Mouse (Mus musculus) MEL (cell line): ENCODE data around the gene Mapt. TPM values are rescaled to one million over a fixed set of nuclear protein-coding genes. Genes with fewer than 3 reads are reported as not detected.
A peak's percentile ranks its signal among the peaks of the same experiment; 100 is the strongest.

Experiments used
- DNase-seq: peaks from one replicate; pipeline ENCODE4 v3.0.0; 2011; ENCODE audit warnings: low read depth, low spot score
- H3K27ac ChIP-seq: 2 replicates; pipeline ENCODE4 v1.5.1; 2012; ENCODE audit warnings: low read depth, mild to moderate bottlenecking, control low read depth, low read length, moderate library complexity; ENCODE audit not compliant: control insufficient read depth
- H3K27me3 ChIP-seq, 2 experiments: fragments of 150-350 bp in 1 of 2; sonication (generic) in 1 of 2; 2 replicates each; pipeline ENCODE4 v1.6.1; 2012; ENCODE audit warnings: low read length in 2 of 2, mild to moderate bottlenecking in 2 of 2, improper control_type of control experiment in 1 of 2, moderate library complexity in 1 of 2; ENCODE audit not compliant: insufficient read depth in 2 of 2, control insufficient read depth in 1 of 2
- H3K36me3 ChIP-seq, 2 experiments: 2 replicates each; pipeline ENCODE4 v1.6.1; 2012 to 2014; ENCODE audit warnings: low read length in 2 of 2, improper control_type of control experiment in 1 of 2, inconsistent platforms in 1 of 2, mild to moderate bottlenecking in 1 of 2; ENCODE audit not compliant: insufficient read depth in 2 of 2, control insufficient read depth in 1 of 2
- H3K4me1 ChIP-seq, 2 experiments: fragments of 150-350 bp in 1 of 2; sonication (generic) in 1 of 2; 2 replicates each; pipeline ENCODE4 v1.6.1; 2012; ENCODE audit warnings: low read length in 2 of 2, improper control_type of control experiment in 1 of 2, mild to moderate bottlenecking in 1 of 2; ENCODE audit not compliant: insufficient read depth in 2 of 2, control insufficient read depth in 1 of 2
- H3K4me3 ChIP-seq, 2 experiments: fragments of 150-350 bp in 1 of 2; sonication (generic) in 1 of 2; 2 replicates each; pipeline ENCODE4 v1.5.1; 2012; ENCODE audit warnings: low read depth in 2 of 2, low read length in 2 of 2, mild to moderate bottlenecking in 2 of 2, moderate library complexity in 2 of 2, control low read depth in 1 of 2, improper control_type of control experiment in 1 of 2; ENCODE audit not compliant: control insufficient read depth in 1 of 2, insufficient read depth in 1 of 2
- H3K79me2 ChIP-seq: 2 replicates; pipeline ENCODE4 v1.6.1; 2012; ENCODE audit warnings: mild to moderate bottlenecking, low read length, moderate library complexity; ENCODE audit not compliant: control insufficient read depth, poor library complexity, insufficient read depth
- H3K9ac ChIP-seq: 2 replicates; pipeline ENCODE4 v1.6.1; 2012; ENCODE audit warnings: low read depth, mild to moderate bottlenecking, control low read depth, low read length, moderate library complexity; ENCODE audit not compliant: control insufficient read depth, poor library complexity, severe bottlenecking
- H3K9me3 ChIP-seq: fragments of 150-350 bp; sonication (generic); replicated peaks from 2 replicates; pipeline ENCODE4 v1.6.1; 2012; ENCODE audit warnings: mild to moderate bottlenecking, low read length, improper control_type of control experiment, moderate library complexity; ENCODE audit not compliant: insufficient read depth
- CHD1 ChIP-seq: IDR thresholded peaks from 2 replicates; pipeline ENCODE4 v1.6.1; 2012; ENCODE audit warnings: low read depth, mild to moderate bottlenecking, inconsistent platforms, low read length, improper control_type of control experiment
- EP300 ChIP-seq, 2 experiments: IDR thresholded peaks; 2 replicates each; pipeline ENCODE4 v1.6.1; 2011; ENCODE audit warnings: improper control_type of control experiment in 2 of 2, low read length in 2 of 2, low read depth in 1 of 2, mild to moderate bottlenecking in 1 of 2
- GABPA ChIP-seq: IDR thresholded peaks from 2 replicates; pipeline ENCODE4 v1.6.1; 2012; ENCODE audit warnings: low read depth, mild to moderate bottlenecking, inconsistent platforms, low read length, improper control_type of control experiment, moderate library complexity
- HCFC1 ChIP-seq: IDR thresholded peaks from 2 replicates; pipeline ENCODE4 v1.6.1; 2012; ENCODE audit warnings: low read depth, mild to moderate bottlenecking, inconsistent platforms, low read length, improper control_type of control experiment, moderate library complexity
- MAX ChIP-seq: IDR thresholded peaks from 2 replicates; pipeline ENCODE4 v1.6.1; 2011; ENCODE audit warnings: low read length, improper control_type of control experiment
- POLR2A ChIP-seq, 2 experiments: IDR thresholded peaks; 2 replicates each; pipeline ENCODE4 v1.6.1; 2011 to 2012; ENCODE audit warnings: low read length in 2 of 2, mild to moderate bottlenecking in 2 of 2, control low read depth in 1 of 2, improper control_type of control experiment in 1 of 2, low read depth in 1 of 2, moderate library complexity in 1 of 2; ENCODE audit not compliant: control insufficient read depth in 1 of 2, insufficient read depth in 1 of 2, poor library complexity in 1 of 2
- POLR2AphosphoS2 ChIP-seq: IDR thresholded peaks from 2 replicates; pipeline ENCODE4 v1.6.1; 2011; ENCODE audit warnings: low read length, improper control_type of control experiment
- POLR2AphosphoS5 ChIP-seq: IDR thresholded peaks from 2 replicates; pipeline ENCODE4 v1.6.1; 2012; ENCODE audit warnings: low read depth, borderline replicate concordance, mild to moderate bottlenecking, inconsistent platforms, low read length, moderate library complexity, mixed read lengths
- RCOR1 ChIP-seq: IDR thresholded peaks from 2 replicates; pipeline ENCODE4 v1.6.1; 2012; ENCODE audit warnings: low read depth, mild to moderate bottlenecking, inconsistent platforms, low read length, improper control_type of control experiment
- SIN3A ChIP-seq: IDR thresholded peaks from 2 replicates; pipeline ENCODE4 v1.6.1; 2012; ENCODE audit warnings: low read length, improper control_type of control experiment, inconsistent platforms
- TCF12 ChIP-seq: IDR thresholded peaks from 2 replicates; pipeline ENCODE4 v1.6.1; 2014; ENCODE audit warnings: low read depth, mild to moderate bottlenecking, inconsistent platforms, low read length, improper control_type of control experiment, moderate library complexity
- USF1 ChIP-seq: IDR thresholded peaks from 2 replicates; pipeline ENCODE4 v1.6.1; 2014; ENCODE audit warnings: low read depth, mild to moderate bottlenecking, inconsistent platforms, low read length, improper control_type of control experiment, moderate library complexity
- USF2 ChIP-seq, 2 experiments: IDR thresholded peaks; 2 replicates each; pipeline ENCODE4 v1.6.1; 2011 to 2012; ENCODE audit warnings: improper control_type of control experiment in 2 of 2, low read length in 2 of 2, borderline replicate concordance in 1 of 2, inconsistent platforms in 1 of 2, low read depth in 1 of 2, mild to moderate bottlenecking in 1 of 2; ENCODE audit not compliant: insufficient read depth in 1 of 2
- polyA plus RNA-seq, 2 experiments: library from polyadenylated mRNA; stranded (reverse) in 1 of 2; unstranded in 1 of 2; fragments of >175 nt in 1 of 2; fragments of >200 nt in 1 of 2; gene quantifications; 2 replicates each; pipeline versions ENCODE4 v1.2.1 to v1.2.4; 2012; ENCODE audit warnings: low replicate concordance in 2 of 2, low read depth in 1 of 2; ENCODE audit not compliant: insufficient read length in 2 of 2, insufficient read depth in 1 of 2, missing spikeins in 1 of 2
- total RNA-seq: library from RNA; depleted of rRNA; stranded (reverse); fragments of 300-350 nt; gene quantifications from 2 replicates; pipeline ENCODE4 v1.2.3, GENCODE M21; 2012

The Mapt gene
- total and polyA plus RNA-seq, 3 experiments = 0.89 to 1.7 TPM; not detected in 1

DNA sequence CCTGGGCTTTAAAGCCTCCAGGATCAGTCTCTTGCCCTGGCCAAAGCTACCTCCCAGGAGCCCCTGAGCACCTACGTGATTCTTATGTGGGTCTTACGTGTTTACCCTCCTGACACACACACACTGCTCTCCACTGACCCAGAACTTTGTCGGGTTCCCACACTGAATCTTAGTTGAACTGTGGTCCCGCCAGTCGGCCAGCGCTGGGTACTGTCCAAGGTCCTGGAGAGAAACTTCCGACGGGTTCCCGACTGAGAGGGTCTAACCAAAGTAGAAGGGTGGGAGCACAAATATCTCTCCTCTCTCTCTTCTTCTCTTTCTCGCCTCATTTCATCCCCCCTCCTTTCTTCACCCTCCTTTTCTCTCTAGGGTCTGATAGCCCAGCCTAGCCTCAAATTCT, 33.3 kb upstream of the Mapt start:
- no peak overlapping the region for H3K27ac ChIP-seq
- no peak overlapping the region for H3K4me3 ChIP-seq
- H3K27me3 ChIP-seq = peaks cover 0 to 3% of the 10 kb centered on the region in 2 experiments; a peak in 2 of 4 replicates
- peak; percentile 37 for DNase-seq
- H3K79me2 ChIP-seq = no peaks in the 10 kb centered on the region
- no peaks in the 10 kb centered on the region for H3K4me1 ChIP-seq
- no peak overlapping the region for H3K9ac ChIP-seq
- H3K36me3 ChIP-seq = no peaks in the 10 kb centered on the region
- no peak for TF ChIP-seq MAX
- H3K9me3 ChIP-seq = no peaks in the 10 kb centered on the region

DNA sequence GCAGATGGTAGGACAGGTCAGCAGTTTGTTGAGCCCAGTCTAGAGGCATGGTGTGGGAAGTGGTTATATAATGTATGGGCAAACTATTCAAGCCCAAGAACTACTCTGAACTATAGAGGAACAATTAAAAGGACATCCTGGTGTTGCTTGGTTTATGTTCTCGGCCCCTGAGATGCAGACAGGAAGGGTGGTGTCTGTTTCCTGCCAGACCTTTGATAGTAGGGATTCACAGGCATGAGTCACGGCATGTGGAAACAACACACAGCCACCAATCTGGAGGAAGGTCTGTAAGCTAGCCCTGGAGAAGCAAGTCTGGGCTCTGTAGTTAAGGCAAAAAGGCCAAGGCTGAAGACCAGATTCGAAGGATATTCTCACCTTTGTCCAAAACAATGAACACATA, 27.9 kb upstream of the Mapt start:
- TF ChIP-seq USF2 (IDR thresholded peaks at IDR 0.05; ENCODE audit: borderline replicate concordance in 1 of 2, insufficient read depth in 1 of 2, low read depth in 1 of 2, low read length in 2 of 2) (no peak), RCOR1 (no peak), GABPA (no peak), POLR2A (IDR thresholded peaks at IDR 0.05; ENCODE audit: control insufficient read depth in 1 of 2, insufficient read depth in 1 of 2, low read depth in 1 of 2, low read length in 2 of 2, poor library complexity in 1 of 2) (no peak), POLR2AphosphoS2 (no peak), CHD1 (no peak), TCF12 (no peak), EP300 (IDR thresholded peaks at IDR 0.05; ENCODE audit: low read depth in 1 of 2, low read length in 2 of 2) (no peak), USF1 (no peak), POLR2AphosphoS5 (no peak)
- no peaks in the 10 kb centered on the region for H3K4me1 ChIP-seq
- no peaks in the 10 kb centered on the region for H3K36me3 ChIP-seq
- H3K9ac ChIP-seq = no peak overlapping the region
- H3K79me2 ChIP-seq = no peaks in the 10 kb centered on the region
- H3K9me3 ChIP-seq = no peaks in the 10 kb centered on the region
- no peak overlapping the region for H3K27ac ChIP-seq
- no peak overlapping the region for H3K4me3 ChIP-seq
- peak; percentile 34 for DNase-seq
- H3K27me3 ChIP-seq = peaks cover 0 to 3% of the 10 kb centered on the region in 2 experiments; a peak in 2 of 4 replicates

DNA sequence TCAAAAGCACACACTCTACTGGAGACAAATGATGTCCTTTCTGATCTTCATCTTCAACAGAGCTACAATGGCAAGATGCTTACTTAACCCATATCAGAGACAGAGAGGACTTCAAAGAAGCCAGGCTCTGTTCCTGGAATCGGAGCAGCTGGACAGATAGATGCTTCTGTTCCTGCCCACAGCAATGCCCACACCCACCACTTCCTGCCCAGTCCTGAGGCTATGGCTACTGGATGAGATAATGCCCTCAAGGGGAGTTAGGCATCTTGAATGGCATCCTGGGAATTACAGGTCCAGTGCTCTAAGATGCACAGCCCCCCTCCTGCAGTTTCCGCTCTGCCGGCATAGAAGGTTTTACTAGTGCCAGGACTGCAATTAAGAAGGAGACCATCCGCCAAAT, 24.6 kb upstream of the Mapt start:
- Histone ChIP-seq H3K79me2 (no peaks in the 10 kb centered on the region), H3K27ac (no peak overlapping the region), H3K36me3 (no peaks in the 10 kb centered on the region), H3K4me3 (no peak overlapping the region), H3K4me1 (no peaks in the 10 kb centered on the region)
- no peak for TF ChIP-seq HCFC1
- no peak for TF ChIP-seq SIN3A
- no peak for TF ChIP-seq GABPA
- TF ChIP-seq POLR2AphosphoS2 = no peak
- TF ChIP-seq, all 39 proteins: peak for 0
- no peak for DNase-seq
- Histone ChIP-seq H3K9ac (no peak overlapping the region), H3K9me3 (no peaks in the 10 kb centered on the region), H3K27me3 (no peaks in the 10 kb centered on the region; a peak in 1 of 4 replicates)
